Mouse (Mus musculus) liver, postnatal 0 days (tissue): ENCODE data around the gene Hfe.

Source experiments
- CTCF ChIP-seq: sonication (generic); IDR thresholded peaks from 2 replicates; pipeline ENCODE4 v1.5.1; 2016; ENCODE audit warnings: antibody characterized with exemption, low read depth
- EP300 ChIP-seq: IDR thresholded peaks from 2 replicates; pipeline ENCODE4 v1.6.1; 2016; ENCODE audit warnings: antibody characterized with exemption, low read depth, mild to moderate bottlenecking

GRCm38 (mm10) chr13:23698300-23698693 is 12.4 kb downstream of the Hfe start, which contains the start of gene Hist1h4c:
- TF ChIP-seq CTCF (peak; percentile 34), EP300 (peak; percentile 96)
